Mouse (Mus musculus): ENCODE measurements around the gene Ppp1r12c. TPM values are rescaled to one million over a fixed set of nuclear protein-coding genes. Genes with fewer than 3 reads are reported as not detected.
"Not testable (repeated sequence)": the region's sequence is repeated elsewhere in the genome, so short reads cannot be mapped to it uniquely, and the experiment has no call there.

The Ppp1r12c gene
- 48.4 and 50.3 TPM in 2 replicates for polyA plus RNA-seq (2015; fragmentation: Nextera tagmentation; extraction: Ambion mirVana)

DNA sequence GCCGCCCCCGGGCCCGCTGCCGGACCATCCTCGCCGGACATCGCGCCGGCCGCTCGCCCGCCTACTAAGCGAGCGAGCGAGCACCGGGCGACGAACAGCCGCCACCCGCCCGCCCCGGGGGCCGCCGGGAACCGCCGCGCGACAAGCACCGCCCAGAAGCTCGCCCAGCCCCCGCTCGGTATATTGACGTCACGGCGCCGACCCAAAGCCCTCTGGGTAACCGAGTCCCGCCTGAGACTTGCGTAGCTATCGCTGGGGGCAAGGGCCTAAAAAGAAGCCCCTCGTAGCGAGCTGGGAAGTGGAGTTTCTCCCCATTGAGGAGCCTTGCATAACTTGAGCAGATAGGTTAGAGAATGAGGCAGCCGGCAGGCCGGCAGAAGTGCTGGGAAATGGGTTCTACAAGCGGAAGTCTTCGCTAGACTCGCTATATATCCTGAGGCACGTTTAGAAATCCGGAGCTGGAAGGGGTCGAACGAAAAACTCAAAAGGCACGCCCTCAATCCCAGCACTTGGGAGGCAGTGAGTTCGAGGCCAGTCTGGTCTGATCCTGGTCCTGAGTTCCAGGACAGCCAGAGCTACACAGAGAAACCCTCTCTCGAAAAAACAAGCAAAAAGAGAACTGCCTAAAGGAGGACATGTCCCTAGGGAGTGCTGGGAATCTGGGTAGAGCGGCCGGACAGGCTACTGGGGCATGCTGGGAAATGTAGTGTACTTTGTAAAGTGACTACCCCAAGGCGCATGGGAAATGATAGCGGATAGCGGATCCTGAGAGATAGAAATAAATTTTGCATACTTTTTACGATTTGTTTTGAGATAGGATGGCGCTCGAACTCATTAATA, at the start of gene Ppp1r12c:
Gene Ppp1r12c (minus strand): TSS at position 123 of the 840 bp plus-strand sequence.
- Histone ChIP-seq H3K4me1 (peaks cover 41% of the 10 kb centered on the region), H3K9ac (replicated peaks) (peak within 1 kb of the TSS; percentile 77), H3K4me2 (replicated peaks) (peak within 1 kb of the TSS; percentile 61), H3K27me3 (no peaks in the 10 kb centered on the region), H3K27ac (replicated peaks) (peak within 1 kb of the TSS; percentile 91), H3K36me3 (peaks cover 6% of the 10 kb centered on the region; the same call in 1 of the 2 replicates), H3K9me3 (no peaks in the 10 kb centered on the region), H3K4me3 (peak within 1 kb of the TSS; percentile 81)
- peak; percentile 95 for ATAC-seq (replicated peaks)
- 1% methylated on average over 62 of the region's 62 CpGs for WGBS

DNA sequence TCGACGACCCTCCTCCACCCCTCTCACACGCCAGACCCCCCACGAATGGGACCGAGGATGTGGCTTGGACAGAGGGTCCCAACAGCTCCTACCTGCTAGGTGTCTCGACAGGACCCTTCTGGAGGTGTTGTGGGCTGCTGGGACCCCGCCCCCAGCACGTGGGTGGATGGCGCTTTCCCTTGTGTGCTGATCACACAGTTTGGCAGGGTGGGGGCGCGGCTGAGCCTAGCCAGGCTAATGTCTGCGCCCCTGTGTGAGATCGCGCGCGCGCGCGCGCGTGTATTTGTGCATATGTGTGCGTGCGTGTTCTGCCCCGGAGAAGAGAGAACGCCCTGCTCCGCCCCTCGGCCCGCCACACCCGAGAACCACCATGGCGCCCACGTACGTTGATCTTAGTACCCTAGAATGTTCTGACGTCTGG, 45.8 kb upstream of the Ppp1r12c start, which contains the start of gene Syt5:
Gene Syt5 (minus strand): TSS at position 321 of the 421 bp plus-strand sequence.
- H3K9ac ChIP-seq (replicated peaks) = peak within 1 kb of the TSS; percentile 50
- H3K9me3 ChIP-seq = no peaks in the 10 kb centered on the region
- peak within 1 kb of the TSS; percentile 92 for H3K27ac ChIP-seq (replicated peaks)
- H3K4me1 ChIP-seq = peaks cover 20% of the 10 kb centered on the region
- H3K36me3 ChIP-seq = peaks cover 6% of the 10 kb centered on the region; the same call in 1 of the 2 replicates
- H3K27me3 ChIP-seq = no peaks in the 10 kb centered on the region
- peak within 1 kb of the TSS; percentile 75 for H3K4me2 ChIP-seq (replicated peaks)
- 2% methylated on average over 33 of the region's 33 CpGs for WGBS
- peak within 1 kb of the TSS; percentile 48 for H3K4me3 ChIP-seq
- ATAC-seq (replicated peaks) = peak; percentile 80

GRCm38 (mm10) chr7:4546591-4547131, 45.2 kb upstream of the Ppp1r12c start:
- Histone ChIP-seq H3K9me3 (no peaks in the 10 kb centered on the region), H3K27ac (replicated peaks) (peak overlapping the region; percentile 92), H3K27me3 (no peaks in the 10 kb centered on the region), H3K4me2 (replicated peaks) (peak overlapping the region; percentile 75), H3K4me3 (peak overlapping the region; percentile 48), H3K36me3 (peaks cover 11% of the 10 kb centered on the region), H3K9ac (replicated peaks) (peak overlapping the region; percentile 50), H3K4me1 (peaks cover 20% of the 10 kb centered on the region)
- WGBS = under 1% methylated on average over 26 of the region's 26 CpGs
- peak; percentile 89 for ATAC-seq (replicated peaks)

- H3K27me3 ChIP-seq = no peaks in the 10 kb centered on the region
- peak overlapping the region; percentile 50 for H3K9ac ChIP-seq (replicated peaks)
- peak overlapping the region; percentile 48 for H3K4me3 ChIP-seq
- peaks cover 20% of the 10 kb centered on the region for H3K4me1 ChIP-seq
- H3K27ac ChIP-seq (replicated peaks) = peak overlapping the region; percentile 92
- no peaks in the 10 kb centered on the region for H3K9me3 ChIP-seq
- ATAC-seq (replicated peaks) = peak; percentile 28
- peaks cover 15% of the 10 kb centered on the region for H3K36me3 ChIP-seq
- H3K4me2 ChIP-seq (replicated peaks) = peak overlapping the region; percentile 75
- WGBS = 73% methylated on average over 15 of the region's 15 CpGs
Measured at GRCm38 (mm10) chr7:4546050-4546449, 44.6 kb upstream of the Ppp1r12c start.

DNA sequence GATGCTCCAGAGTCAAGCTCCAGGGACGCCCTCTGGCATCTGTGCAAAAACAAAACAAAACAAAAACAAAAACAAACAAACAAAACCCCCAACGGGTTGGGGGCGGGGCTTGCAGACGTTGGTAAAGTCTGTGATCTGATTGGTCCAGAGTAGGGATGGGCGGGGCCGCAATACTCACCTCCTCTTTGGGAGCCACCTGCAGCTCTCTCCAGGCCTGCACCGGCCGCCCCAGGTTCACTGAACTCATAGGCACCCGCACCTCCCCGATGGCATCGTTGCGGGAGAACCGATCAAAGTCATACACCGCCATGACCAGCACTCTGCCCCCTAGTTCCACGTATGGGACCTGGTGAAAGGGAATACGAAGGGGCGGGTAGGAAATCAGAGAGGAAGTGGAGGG, 40.5 kb upstream of the Ppp1r12c start:
- H3K27ac ChIP-seq (replicated peaks) = no peak overlapping the region
- no peaks in the 10 kb centered on the region for H3K9me3 ChIP-seq
- peaks cover 34% of the 10 kb centered on the region for H3K36me3 ChIP-seq
- H3K4me3 ChIP-seq = no peak overlapping the region
- no peak overlapping the region for H3K9ac ChIP-seq (replicated peaks)
- 44% methylated on average over 17 of the region's 17 CpGs for WGBS
- ATAC-seq (replicated peaks) = no peak
- peaks cover 14% of the 10 kb centered on the region for H3K4me1 ChIP-seq
- H3K27me3 ChIP-seq = no peaks in the 10 kb centered on the region
- H3K4me2 ChIP-seq (replicated peaks) = no peak overlapping the region

GRCm38 (mm10) chr7:4541344-4541743, 39.9 kb upstream of the Ppp1r12c start:
- Histone ChIP-seq H3K36me3 (peaks cover 34% of the 10 kb centered on the region), H3K4me2 (replicated peaks) (no peak overlapping the region), H3K27me3 (no peaks in the 10 kb centered on the region), H3K4me3 (no peak overlapping the region), H3K9me3 (no peaks in the 10 kb centered on the region), H3K9ac (replicated peaks) (no peak overlapping the region), H3K4me1 (peaks cover 13% of the 10 kb centered on the region), H3K27ac (replicated peaks) (no peak overlapping the region)
- no peak for ATAC-seq (replicated peaks)
- WGBS = 73% methylated on average over 5 of the region's 5 CpGs

GRCm38 (mm10) chr7:4539019-4539418, 37.5 kb upstream of the Ppp1r12c start:
- 63% methylated on average over 2 of the region's 2 CpGs for WGBS
- H3K4me2 ChIP-seq (replicated peaks) = no peak overlapping the region
- no peak overlapping the region for H3K27ac ChIP-seq (replicated peaks)
- H3K36me3 ChIP-seq = peaks cover 34% of the 10 kb centered on the region
- H3K27me3 ChIP-seq = no peaks in the 10 kb centered on the region
- H3K4me3 ChIP-seq = no peak overlapping the region
- no peak for ATAC-seq (replicated peaks)
- H3K4me1 ChIP-seq = no peaks in the 10 kb centered on the region
- no peaks in the 10 kb centered on the region for H3K9me3 ChIP-seq
- no peak overlapping the region for H3K9ac ChIP-seq (replicated peaks)

DNA sequence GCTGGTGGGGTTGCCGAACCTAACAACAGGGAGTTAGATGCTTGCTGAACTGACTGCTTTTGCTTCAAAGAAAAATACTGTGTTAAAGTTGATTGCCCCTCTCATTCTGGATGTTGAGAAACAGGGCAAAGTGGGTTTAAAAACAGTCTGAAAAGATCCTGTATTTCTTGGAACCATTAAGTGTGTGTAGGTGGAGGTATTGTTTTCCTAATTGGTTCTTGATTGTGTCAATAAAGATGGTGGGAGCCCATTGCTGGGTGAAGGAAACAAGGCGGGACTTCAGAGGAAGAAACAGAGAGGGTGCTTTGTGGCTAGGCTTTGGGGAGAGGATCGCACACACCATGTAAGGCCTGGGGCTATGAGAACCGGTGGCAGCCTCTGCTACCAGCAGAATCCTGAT, 35.7 kb upstream of the Ppp1r12c start:
- no peaks in the 10 kb centered on the region for H3K9me3 ChIP-seq
- no peak overlapping the region for H3K4me3 ChIP-seq
- H3K4me2 ChIP-seq (replicated peaks) = no peak overlapping the region
- 64% methylated on average over 4 of the region's 4 CpGs for WGBS
- no peak for ATAC-seq (replicated peaks)
- no peaks in the 10 kb centered on the region for H3K4me1 ChIP-seq
- no peaks in the 10 kb centered on the region for H3K27me3 ChIP-seq
- H3K36me3 ChIP-seq = peaks cover 27% of the 10 kb centered on the region
- no peak overlapping the region for H3K27ac ChIP-seq (replicated peaks)
- no peak overlapping the region for H3K9ac ChIP-seq (replicated peaks)

- Histone ChIP-seq H3K4me1 (no peaks in the 10 kb centered on the region), H3K9me3 (no peaks in the 10 kb centered on the region), H3K4me3 (no peak overlapping the region), H3K27ac (replicated peaks) (no peak overlapping the region), H3K36me3 (peaks cover 22% of the 10 kb centered on the region), H3K27me3 (no peaks in the 10 kb centered on the region), H3K4me2 (replicated peaks) (no peak overlapping the region), H3K9ac (replicated peaks) (no peak overlapping the region)
- 78% methylated on average over 4 of the region's 4 CpGs for WGBS
- ATAC-seq (replicated peaks) = no peak
Measured at GRCm38 (mm10) chr7:4536369-4536768, 34.9 kb upstream of the Ppp1r12c start.

DNA sequence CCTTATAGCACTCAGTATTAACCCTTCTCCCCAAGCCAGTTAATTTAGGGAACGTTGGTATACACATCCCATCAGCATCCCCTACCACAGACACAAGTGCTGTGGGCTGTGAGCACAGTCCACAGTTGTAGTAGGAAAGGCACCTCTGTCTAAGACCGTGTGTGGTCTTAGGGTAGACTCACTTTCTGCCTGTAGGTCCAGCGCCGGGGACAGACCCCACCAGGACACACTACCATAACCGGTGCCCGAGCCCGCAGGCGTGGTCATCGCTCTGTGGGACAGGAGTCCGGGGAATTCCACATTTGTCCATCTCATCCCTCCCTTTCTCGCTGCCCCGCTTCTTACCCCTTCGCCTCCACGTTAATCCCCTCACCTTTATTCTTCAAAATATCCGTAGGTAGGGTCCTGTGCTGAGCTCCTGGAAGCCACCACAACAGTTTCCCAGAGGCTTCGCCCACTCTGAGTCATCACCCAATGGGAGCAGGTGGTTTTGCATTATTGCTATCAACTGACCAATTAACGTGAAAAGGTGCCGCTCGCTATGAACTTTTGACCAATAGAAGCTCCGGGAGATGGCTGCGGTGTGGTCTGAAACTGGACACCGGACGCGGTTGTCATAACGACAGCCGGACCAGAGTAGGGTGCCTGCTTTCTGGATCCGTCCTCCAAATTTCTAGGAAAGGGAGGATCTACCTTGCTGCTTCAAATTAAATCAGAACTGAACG, 30.7 kb upstream of the Ppp1r12c start, which contains the start of gene Dnaaf3:
Gene Dnaaf3 (minus strand): TSS at position 449 of the 725 bp plus-strand sequence.
- 4% methylated on average over 28 of the region's 28 CpGs for WGBS
- Histone ChIP-seq H3K9me3 (no peaks in the 10 kb centered on the region), H3K4me3 (peak within 1 kb of the TSS; percentile 30), H3K36me3 (no peaks in the 10 kb centered on the region), H3K27me3 (no peaks in the 10 kb centered on the region), H3K9ac (replicated peaks) (peak within 1 kb of the TSS; percentile 16; the same call in 1 of the 2 replicates), H3K27ac (replicated peaks) (no peak within 1 kb of the TSS), H3K4me1 (peaks cover under 1% of the 10 kb centered on the region; the same call in 1 of the 2 replicates), H3K4me2 (replicated peaks) (peak within 1 kb of the TSS; percentile 40)
- peak; percentile 74 for ATAC-seq (replicated peaks)

GRCm38 (mm10) chr7:4530166-4530565, 28.7 kb upstream of the Ppp1r12c start:
- not testable (repeated sequence) for H3K36me3 ChIP-seq; H3K27me3 ChIP-seq; H3K9me3 ChIP-seq; H3K27ac ChIP-seq (replicated peaks); H3K4me3 ChIP-seq; ATAC-seq (replicated peaks); H3K4me2 ChIP-seq (replicated peaks); H3K9ac ChIP-seq (replicated peaks)
- H3K4me1 ChIP-seq = peaks cover 14% of the 10 kb centered on the region
- WGBS = 46% methylated on average over 8 of the region's 8 CpGs

- Histone ChIP-seq H3K4me1 (peaks cover 14% of the 10 kb centered on the region), H3K4me2 (replicated peaks) (peak overlapping the region; percentile 45; the same call in 1 of the 2 replicates), H3K9ac (replicated peaks) (no peak overlapping the region), H3K27ac (replicated peaks) (no peak overlapping the region), H3K4me3 (no peak overlapping the region), H3K9me3 (no peaks in the 10 kb centered on the region), H3K36me3 (no peaks in the 10 kb centered on the region), H3K27me3 (no peaks in the 10 kb centered on the region)
- no peak for ATAC-seq (replicated peaks)
- whole genome bisulfite sequencing = 49% methylated on average over 18 of the region's 18 CpGs
Measured at GRCm38 (mm10) chr7:4527302-4527689, 25.8 kb upstream of the Ppp1r12c start.
